Comparison of ENCODE assay signal across 17 mouse cellular contexts in the genomic region with DNA sequence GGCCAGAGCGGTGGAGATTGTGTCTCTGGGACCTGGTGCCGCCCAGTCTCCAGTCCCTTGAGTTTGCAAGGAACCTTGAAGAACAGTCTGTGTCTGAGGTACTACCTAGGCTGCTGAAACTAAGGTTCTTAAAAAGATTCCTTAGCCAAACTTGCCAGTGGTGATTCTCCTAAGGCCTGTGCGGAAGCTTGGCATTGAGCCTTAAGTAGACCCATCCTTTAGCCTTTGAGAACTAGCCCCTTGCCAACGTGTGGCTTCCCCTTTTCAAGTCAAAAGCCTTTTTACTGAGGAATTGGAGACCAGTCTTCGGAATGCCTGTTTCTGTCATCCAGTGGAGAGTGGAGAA. TPM values are rescaled to one million over a fixed set of nuclear protein-coding genes. Genes with fewer than 3 reads are reported as not detected.
DNase-seq lines count a peak whose midpoint lies in the region; ATAC-seq and TF ChIP-seq lines count a peak whose summit lies in the region.
"Had no signal": no experiment of that assay in that cellular context is flagged by ENCODE, and none has a peak within 500 bp of the region (broad histone marks: within the 10 kb centered on the region; RNA-seq: fewer than 3 reads in every experiment).

No protein-coding gene starts in this region.

- peak overlapping the region; percentile 34; the same call in 1 of the 2 replicates for H3K4me2 ChIP-seq in forebrain, embryonic 13.5 days
- no peak overlapping the region for H3K4me2 ChIP-seq in forebrain, embryonic 11.5 days (ENCODE audit: low read depth, low read length, severe bottlenecking)
- H3K4me2 ChIP-seq in hindbrain, embryonic 12.5 days (replicated peaks), result peak overlapping the region; percentile 19; the same call in 1 of the 2 replicates
- no peak overlapping the region for H3K4me2 ChIP-seq in hindbrain, postnatal 0 days (ENCODE audit: low read depth, low read length)
- H3K4me2 ChIP-seq: embryonic facial prominence, embryonic 15.5 days; liver, embryonic 11.5 days had no signal

- no peaks in the 10 kb centered on the region for H3K9me3 ChIP-seq in forebrain, embryonic 13.5 days (replicated peaks)
- H3K9me3 ChIP-seq in forebrain, embryonic 11.5 days (ENCODE audit: control insufficient read depth, low read length), result no peaks in the 10 kb centered on the region
- no peaks in the 10 kb centered on the region for H3K9me3 ChIP-seq in hindbrain, embryonic 12.5 days (replicated peaks)
- no peaks in the 10 kb centered on the region for H3K9me3 ChIP-seq in hindbrain, postnatal 0 days (ENCODE audit: low read length)
- H3K9me3 ChIP-seq: embryonic facial prominence, embryonic 15.5 days had no signal

- DNase-seq in forebrain, embryonic 11.5 days (ENCODE audit: low spot score), result no peak
- DNase-seq in hindbrain, postnatal 0 days (ENCODE audit: low spot score), result no peak
- DNase-seq in testis, postnatal 10 days (ENCODE audit: low spot score), result no peak
- no peak for DNase-seq in urinary bladder, postnatal 10 days (ENCODE audit: low spot score)
- DNase-seq in retina, embryonic 14.5 days (ENCODE audit: low spot score), result no peak
- DNase-seq: right cerebral cortex, postnatal 25 days had no signal

- no peaks in the 10 kb centered on the region for H3K36me3 ChIP-seq in forebrain, embryonic 13.5 days (ENCODE audit: poor library complexity, severe bottlenecking)
- H3K36me3 ChIP-seq in forebrain, embryonic 11.5 days (ENCODE audit: control insufficient read depth, insufficient read depth, low read length), result no peaks in the 10 kb centered on the region
- no peaks in the 10 kb centered on the region for H3K36me3 ChIP-seq in hindbrain, embryonic 12.5 days
- no peaks in the 10 kb centered on the region for H3K36me3 ChIP-seq in hindbrain, postnatal 0 days (ENCODE audit: insufficient read depth, low read length)
- H3K36me3 ChIP-seq in testis, adult 2 months (ENCODE audit: control insufficient read depth, insufficient read depth, low read length), result no peaks in the 10 kb centered on the region
- H3K36me3 ChIP-seq: embryonic facial prominence, embryonic 15.5 days had no signal

- no peak for ATAC-seq in forebrain, embryonic 13.5 days
- no peak for ATAC-seq in forebrain, embryonic 11.5 days (replicated peaks; ENCODE audit: low FRiP score)
- ATAC-seq in hindbrain, embryonic 12.5 days (ENCODE audit: low FRiP score), result no peak
- no peak for ATAC-seq in hindbrain, postnatal 0 days
- ATAC-seq: lung, postnatal 0 days had no signal

- TF ChIP-seq CTCF in hindbrain, postnatal 0 days (IDR thresholded peaks at IDR 0.05; ENCODE audit: low read depth), result no peak
- TF ChIP-seq CTCF in testis, adult 2 months (IDR thresholded peaks at IDR 0.05; ENCODE audit: control insufficient read depth, insufficient read depth, insufficient replicate concordance, low read depth, low read length), result no peak

- H3K27me3 ChIP-seq in forebrain, embryonic 13.5 days, result peaks cover 100% of the 10 kb centered on the region
- H3K27me3 ChIP-seq in forebrain, embryonic 11.5 days (ENCODE audit: control insufficient read depth, insufficient read depth, low read length), result peaks cover 98% of the 10 kb centered on the region
- H3K27me3 ChIP-seq in hindbrain, embryonic 12.5 days, result peaks cover 100% of the 10 kb centered on the region
- peaks cover 95% of the 10 kb centered on the region for H3K27me3 ChIP-seq in hindbrain, postnatal 0 days (ENCODE audit: insufficient read depth, low read length)
- peaks cover 8% of the 10 kb centered on the region for H3K27me3 ChIP-seq in testis, adult 2 months (ENCODE audit: control insufficient read depth, insufficient read depth, low read length)

- H3K4me1 ChIP-seq in forebrain, embryonic 13.5 days, result peaks cover 9% of the 10 kb centered on the region; the same call in 1 of the 2 replicates
- no peaks in the 10 kb centered on the region; the same call in 1 of the 2 replicates for H3K4me1 ChIP-seq in forebrain, embryonic 11.5 days (replicated peaks; ENCODE audit: control insufficient read depth, insufficient read depth, low read length)
- peaks cover 6% of the 10 kb centered on the region; the same call in 1 of the 2 replicates for H3K4me1 ChIP-seq in hindbrain, embryonic 12.5 days
- H3K4me1 ChIP-seq in hindbrain, postnatal 0 days (ENCODE audit: insufficient read depth, low read length), result no peaks in the 10 kb centered on the region
- H3K4me1 ChIP-seq in testis, adult 2 months (ENCODE audit: control insufficient read depth, insufficient read depth, low read length), result peaks cover 9% of the 10 kb centered on the region
- H3K4me1 ChIP-seq: embryonic facial prominence, embryonic 15.5 days had no signal

- no peak overlapping the region for H3K27ac ChIP-seq in forebrain, embryonic 13.5 days
- H3K27ac ChIP-seq in forebrain, embryonic 11.5 days (ENCODE audit: low read depth, low read length), result no peak overlapping the region
- no peak overlapping the region for H3K27ac ChIP-seq in hindbrain, embryonic 12.5 days
- H3K27ac ChIP-seq in hindbrain, postnatal 0 days, result no peak overlapping the region
- no peak overlapping the region for H3K27ac ChIP-seq in testis, adult 2 months (ENCODE audit: control insufficient read depth, insufficient read depth, low read depth, low read length)
- H3K27ac ChIP-seq: embryonic facial prominence, embryonic 15.5 days; hindbrain, embryonic 14.5 days had no signal

- H3K4me3 ChIP-seq in forebrain, embryonic 13.5 days, result no peak overlapping the region
- no peak overlapping the region for H3K4me3 ChIP-seq in forebrain, embryonic 11.5 days (ENCODE audit: low read depth, low read length)
- no peak overlapping the region for H3K4me3 ChIP-seq in hindbrain, embryonic 12.5 days
- H3K4me3 ChIP-seq in hindbrain, postnatal 0 days (ENCODE audit: low read length), result no peak overlapping the region
- H3K4me3 ChIP-seq in testis, adult 2 months (ENCODE audit: control insufficient read depth, low read depth, low read length), result peak overlapping the region; percentile 81

- WGBS in forebrain, embryonic 13.5 days, result 3% methylated on average over 5 of the region's 5 CpGs
- 1% methylated on average over 5 of the region's 5 CpGs for whole genome bisulfite sequencing in forebrain, embryonic 11.5 days
- WGBS in hindbrain, embryonic 12.5 days, result 4% methylated on average over 5 of the region's 5 CpGs
- WGBS in hindbrain, postnatal 0 days, result 6% methylated on average over 5 of the region's 5 CpGs

- TF ChIP-seq POLR2A in testis, adult 2 months (IDR thresholded peaks at IDR 0.05; ENCODE audit: control insufficient read depth, low read depth, low read length), result no peak

- H3K9ac ChIP-seq in forebrain, embryonic 13.5 days, result no peak overlapping the region
- H3K9ac ChIP-seq in forebrain, embryonic 11.5 days (ENCODE audit: low read length), result no peak overlapping the region
- H3K9ac ChIP-seq in hindbrain, embryonic 12.5 days, result no peak overlapping the region
- no peak overlapping the region for H3K9ac ChIP-seq in hindbrain, postnatal 0 days (replicated peaks; ENCODE audit: low read length)
- H3K9ac ChIP-seq: embryonic facial prominence, embryonic 15.5 days; hindbrain, embryonic 14.5 days had no signal

RNA-seq across cellular contexts. Expression of a gene that starts 6.9 kb away (rescaled TPM):
- not detected in 2 replicates for polyA plus RNA-seq in forebrain, embryonic 13.5 days (2015; fragmentation: Nextera tagmentation; extraction: Ambion mirVana)
- not detected in 2 replicates for polyA plus RNA-seq in forebrain, embryonic 11.5 days (2014; fragmentation: Nextera tagmentation; extraction: Ambion mirVana)
- polyA plus RNA-seq in hindbrain, embryonic 12.5 days (2016; fragmentation: Nextera tagmentation; extraction: Ambion mirVana), result not detected in 2 replicates
- total RNA-seq in hindbrain, postnatal 0 days (2014; rRNA removed), result not detected in 2 replicates
- not detected in 2 replicates for polyA plus RNA-seq in hindbrain, postnatal 0 days (2015; fragmentation: Nextera tagmentation; extraction: Ambion mirVana)
- polyA plus RNA-seq in testis, adult 2 months (2012; rRNA removed), result not detected in 2 replicates
- total RNA-seq: adrenal gland, postnatal 4 days; gastrocnemius, adult 8-10 months; MEL had no signal
- polyA plus RNA-seq: hindbrain, embryonic 14.5 days; large intestine, adult 2 months; liver, embryonic 11.5 days; lung, postnatal 0 days had no signal

RNA-seq across cellular contexts. Expression of a gene that starts 10.8 kb away (rescaled TPM):
- not detected in 2 replicates for polyA plus RNA-seq in forebrain, embryonic 13.5 days (2015; fragmentation: Nextera tagmentation; extraction: Ambion mirVana)
- polyA plus RNA-seq in forebrain, embryonic 11.5 days (2014; fragmentation: Nextera tagmentation; extraction: Ambion mirVana), result not detected in 2 replicates
- not detected in 2 replicates for polyA plus RNA-seq in hindbrain, embryonic 12.5 days (2016; fragmentation: Nextera tagmentation; extraction: Ambion mirVana)
- total RNA-seq in hindbrain, postnatal 0 days (2014; rRNA removed), result not detected in 2 replicates
- polyA plus RNA-seq in hindbrain, postnatal 0 days (2015; fragmentation: Nextera tagmentation; extraction: Ambion mirVana), result not detected in 2 replicates
- not detected in 2 replicates for polyA plus RNA-seq in testis, adult 2 months (2012; rRNA removed)
- total RNA-seq: MEL had no signal
- polyA plus RNA-seq: embryonic facial prominence, embryonic 15.5 days; hindbrain, embryonic 14.5 days; large intestine, adult 2 months; liver, embryonic 11.5 days; lung, postnatal 0 days had no signal

RNA-seq across cellular contexts. Expression of a gene that starts 22.5 kb away (rescaled TPM):
- polyA plus RNA-seq in forebrain, embryonic 13.5 days (2015; fragmentation: Nextera tagmentation; extraction: Ambion mirVana), result not detected in 2 replicates
- 0.11 TPM in 1 of 2 replicates, not detected in the other for polyA plus RNA-seq in forebrain, embryonic 11.5 days (2014; fragmentation: Nextera tagmentation; extraction: Ambion mirVana)
- 0.09 and 0.17 TPM in 2 replicates for polyA plus RNA-seq in hindbrain, embryonic 12.5 days (2016; fragmentation: Nextera tagmentation; extraction: Ambion mirVana)
- total RNA-seq in hindbrain, postnatal 0 days (2014; rRNA removed), result not detected in 2 replicates
- not detected in 2 replicates for polyA plus RNA-seq in hindbrain, postnatal 0 days (2015; fragmentation: Nextera tagmentation; extraction: Ambion mirVana)
- polyA plus RNA-seq in testis, adult 2 months (2012; rRNA removed), result not detected in 2 replicates
- total RNA-seq: adrenal gland, postnatal 4 days; gastrocnemius, adult 8-10 months; MEL had no signal
- polyA plus RNA-seq: hindbrain, embryonic 14.5 days; large intestine, adult 2 months; liver, embryonic 11.5 days; lung, postnatal 0 days had no signal

RNA-seq across cellular contexts. Expression of a gene that starts 23.2 kb away (rescaled TPM):
- not detected in 2 replicates for polyA plus RNA-seq in forebrain, embryonic 13.5 days (2015; fragmentation: Nextera tagmentation; extraction: Ambion mirVana)
- not detected in 2 replicates for polyA plus RNA-seq in forebrain, embryonic 11.5 days (2014; fragmentation: Nextera tagmentation; extraction: Ambion mirVana)
- not detected in 2 replicates for polyA plus RNA-seq in hindbrain, embryonic 12.5 days (2016; fragmentation: Nextera tagmentation; extraction: Ambion mirVana)
- not detected in 2 replicates for total RNA-seq in hindbrain, postnatal 0 days (2014; rRNA removed)
- not detected in 2 replicates for polyA plus RNA-seq in hindbrain, postnatal 0 days (2015; fragmentation: Nextera tagmentation; extraction: Ambion mirVana)
- 0.29 and 0.31 TPM in 2 replicates for polyA plus RNA-seq in testis, adult 2 months (2012; rRNA removed)
- polyA plus RNA-seq: embryonic facial prominence, embryonic 15.5 days; hindbrain, embryonic 14.5 days; lung, postnatal 0 days had no signal

RNA-seq across cellular contexts. Expression of a gene that starts 23.8 kb away (rescaled TPM):
- not detected in 2 replicates for polyA plus RNA-seq in forebrain, embryonic 13.5 days (2015; fragmentation: Nextera tagmentation; extraction: Ambion mirVana)
- polyA plus RNA-seq in forebrain, embryonic 11.5 days (2014; fragmentation: Nextera tagmentation; extraction: Ambion mirVana), result not detected in 2 replicates
- polyA plus RNA-seq in hindbrain, embryonic 12.5 days (2016; fragmentation: Nextera tagmentation; extraction: Ambion mirVana), result 20.2 and 37.0 TPM in 2 replicates
- 5.4 and 8.7 TPM in 2 replicates for total RNA-seq in hindbrain, postnatal 0 days (2014; rRNA removed)
- polyA plus RNA-seq in hindbrain, postnatal 0 days (2015; fragmentation: Nextera tagmentation; extraction: Ambion mirVana), result 6.4 and 7.3 TPM in 2 replicates
- 0.53 and 0.66 TPM in 2 replicates for polyA plus RNA-seq in testis, adult 2 months (2012; rRNA removed)
- polyA plus RNA-seq: lung, postnatal 0 days had no signal

Comparison
In these comparisons a context has a peak if more than half of its experiments do, and no peak if none do; other contexts are left out.
1. H3K4me2 ChIP-seq: peak in forebrain, embryonic 13.5 days (single experiment) and hindbrain, embryonic 12.5 days (single experiment); none in forebrain, embryonic 11.5 days (single experiment) and hindbrain, postnatal 0 days (single experiment).